Mouse (Mus musculus): ENCODE data around the gene Pkd1l2.

DNA sequence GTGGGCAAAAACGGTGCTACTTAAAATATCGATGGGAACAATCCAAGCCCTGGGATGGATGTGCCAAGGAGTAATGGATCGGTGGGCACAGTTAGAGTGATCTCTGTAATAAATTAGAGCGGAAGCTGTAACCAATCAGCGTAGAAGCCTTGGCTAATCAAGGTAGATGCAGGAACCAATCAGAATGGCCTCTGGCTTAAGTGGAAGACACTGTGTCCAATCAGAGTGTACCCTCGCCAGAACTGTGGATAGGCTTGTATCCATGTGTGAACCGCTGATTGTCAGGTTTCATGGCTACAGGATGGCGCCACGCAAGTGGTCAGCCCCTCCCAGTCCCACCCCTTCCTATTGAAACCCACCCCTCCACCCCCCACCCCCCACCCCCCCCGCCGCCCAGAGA is 14.9 kb downstream of the Pkd1l2 start:
- TF ChIP-seq EP300 (IDR thresholded peaks at IDR 0.05; ENCODE audit: low read depth) (no peak), CTCF (IDR thresholded peaks at IDR 0.05; ENCODE audit: low read depth) (no peak)

All from heart, postnatal 0 days (tissue).